29 mouse cellular contexts compared by ENCODE assay signal in the genomic region with DNA sequence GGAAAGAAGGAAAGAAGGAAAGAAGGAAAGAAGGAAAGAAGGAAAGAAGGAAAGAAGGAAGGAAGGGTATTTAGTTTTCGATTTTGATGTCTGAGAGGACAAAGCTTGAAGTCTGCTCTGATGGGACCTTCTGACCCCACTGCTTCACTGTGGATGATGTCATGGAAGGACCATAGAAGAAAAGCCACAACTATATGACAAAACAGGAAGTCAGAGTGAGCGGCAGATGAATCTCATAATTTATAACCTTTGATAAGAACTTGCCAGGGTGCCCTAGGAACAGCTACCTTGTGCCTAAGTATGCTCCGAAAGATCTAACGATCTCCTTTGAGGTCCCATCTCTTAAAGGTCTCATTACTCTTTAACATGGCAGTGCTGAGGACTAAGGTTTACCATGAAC.
A peak's percentile ranks its signal among the peaks of the same experiment; 100 is the strongest.
DNase-seq lines count a peak whose midpoint lies in the region; ATAC-seq lines count a peak whose summit lies in the region.
"Had no signal": no experiment of that assay in that cellular context is flagged by ENCODE, and none has a peak within 500 bp of the region (broad histone marks: within the 10 kb centered on the region; RNA-seq: fewer than 3 reads in every experiment).

No protein-coding gene starts in this region.

- no peak overlapping the region for H3K27ac ChIP-seq in heart, embryonic 12.5 days (ENCODE audit: poor library complexity, severe bottlenecking)
- H3K27ac ChIP-seq: embryonic facial prominence, embryonic 10.5 days; embryonic facial prominence, embryonic 15.5 days; forebrain, embryonic 13.5 days; heart, embryonic 15.5 days; hindbrain, embryonic 12.5 days; hindbrain, postnatal 0 days; limb, embryonic 13.5 days; stomach, postnatal 0 days had no signal

- H3K9ac ChIP-seq in heart, embryonic 12.5 days: no peak overlapping the region
- H3K9ac ChIP-seq: embryonic facial prominence, embryonic 15.5 days; forebrain, embryonic 13.5 days; heart, embryonic 15.5 days; hindbrain, embryonic 12.5 days; limb, embryonic 13.5 days had no signal

- H3K27me3 ChIP-seq in heart, embryonic 12.5 days (replicated peaks): no peaks in the 10 kb centered on the region
- H3K27me3 ChIP-seq: embryonic facial prominence, embryonic 15.5 days; forebrain, embryonic 13.5 days; heart, embryonic 15.5 days; hindbrain, embryonic 12.5 days; limb, embryonic 13.5 days had no signal

- DNase-seq in CD4-positive helper T cell, adult 2 months (ENCODE audit: low read depth, low spot score): peak; percentile 14
- DNase-seq in T-cell, adult 2 months (ENCODE audit: low spot score): peak; percentile 2
- peak; percentile 20 for DNase-seq in induced T-regulatory cell, adult 2 months (ENCODE audit: low read depth)
- no peak for DNase-seq in adipocyte (ENCODE audit: low spot score)
- no peak for DNase-seq in right cerebral cortex, postnatal 14 days
- DNase-seq: adrenal gland, adult 8-10 months; cerebellum, adult 11 months; cerebellum, adult 9-11 months; gastrocnemius, postnatal 10 days; kidney, postnatal 25 days; spleen, adult 18-20 months; thymus, adult 2 months; thymus, postnatal 36 days had no signal

- 86% methylated on average over 4 of the region's 4 CpGs for WGBS in heart, embryonic 12.5 days

- no peak overlapping the region for H3K4me3 ChIP-seq in heart, embryonic 12.5 days
- H3K4me3 ChIP-seq: embryonic facial prominence, embryonic 10.5 days; embryonic facial prominence, embryonic 15.5 days; forebrain, embryonic 13.5 days; heart, embryonic 15.5 days; hindbrain, embryonic 12.5 days; limb, embryonic 13.5 days; myocyte had no signal

- H3K4me1 ChIP-seq in heart, embryonic 12.5 days (replicated peaks): no peaks in the 10 kb centered on the region
- H3K4me1 ChIP-seq: embryonic facial prominence, embryonic 10.5 days; forebrain, embryonic 13.5 days; heart, embryonic 15.5 days; hindbrain, embryonic 12.5 days had no signal

- no peaks in the 10 kb centered on the region for H3K36me3 ChIP-seq in heart, embryonic 12.5 days
- H3K36me3 ChIP-seq: embryonic facial prominence, embryonic 10.5 days; embryonic facial prominence, embryonic 15.5 days; heart, embryonic 15.5 days; hindbrain, embryonic 12.5 days; limb, embryonic 13.5 days had no signal

- peak; percentile 36 for ATAC-seq in monocyte, adult 5-6 weeks (replicated peaks; ENCODE audit: insufficient number of reproducible peaks, low FRiP score, low TSS enrichment, poor library complexity, severe bottlenecking)
- no peak for ATAC-seq in erythroblast, adult 5-6 weeks (replicated peaks; ENCODE audit: low FRiP score, poor library complexity, severe bottlenecking)
- no peak for ATAC-seq in heart, embryonic 12.5 days (ENCODE audit: insufficient number of reproducible peaks, low FRiP score)
- ATAC-seq: forebrain, embryonic 13.5 days; hindbrain, postnatal 0 days; intestine, postnatal 0 days; midbrain, embryonic 16.5 days had no signal

- H3K4me2 ChIP-seq in heart, embryonic 12.5 days: no peak overlapping the region
- H3K4me2 ChIP-seq: embryonic facial prominence, embryonic 15.5 days; forebrain, embryonic 13.5 days; heart, embryonic 15.5 days; hindbrain, embryonic 12.5 days; limb, embryonic 13.5 days; liver, embryonic 11.5 days; midbrain, embryonic 11.5 days had no signal

- no peaks in the 10 kb centered on the region for H3K9me3 ChIP-seq in heart, embryonic 12.5 days (replicated peaks)
- H3K9me3 ChIP-seq: embryonic facial prominence, embryonic 10.5 days; embryonic facial prominence, embryonic 15.5 days; forebrain, embryonic 13.5 days; heart, embryonic 15.5 days; hindbrain, embryonic 12.5 days; limb, embryonic 13.5 days had no signal

Comparison
In these comparisons a context has a peak if more than half of its experiments do, and no peak if none do; other contexts are left out.
1. DNase-seq: peak in CD4-positive helper T cell, adult 2 months (single experiment), T-cell, adult 2 months (single experiment) and induced T-regulatory cell, adult 2 months (single experiment); none in adipocyte (single experiment) and right cerebral cortex, postnatal 14 days (single experiment).